Mouse (Mus musculus): ENCODE data around the gene Mab21l3. TPM values are rescaled to one million over a fixed set of nuclear protein-coding genes. Genes with fewer than 3 reads are reported as not detected.

Gene Mab21l3
- polyA plus RNA-seq, 1 experiment from 2014 or later: 0.09 TPM

GRCm38 (mm10) chr3:101797830-101798709, 50.7 kb downstream of the Mab21l3 start:
- WGBS: 43% methylated on average over 15 of the region's 15 CpGs
- H3K9ac ChIP-seq (replicated peaks): no peak overlapping the region

GRCm38 (mm10) chr3:101796212-101796611, 52.5 kb downstream of the Mab21l3 start:
- H3K4me1 ChIP-seq: peaks cover 30% of the 10 kb centered on the region
- H3K27me3 ChIP-seq (replicated peaks): no peaks in the 10 kb centered on the region
- no peak overlapping the region for H3K9ac ChIP-seq (replicated peaks)
- no peak overlapping the region for H3K4me3 ChIP-seq (replicated peaks)
- 0 out of 2 replicates have a peak, but pooled peaks have one; percentile 22 for ATAC-seq (ENCODE audit: low FRiP score)
- no peaks in the 10 kb centered on the region for H3K36me3 ChIP-seq
- 31% methylated on average over 7 of the region's 7 CpGs for WGBS
- H3K27ac ChIP-seq (replicated peaks): no peak overlapping the region
- no peak overlapping the region for H3K4me2 ChIP-seq
- H3K9me3 ChIP-seq (replicated peaks): no peaks in the 10 kb centered on the region

More at GRCm38 (mm10) chr3:101797830-101798709, 50.7 kb downstream of the Mab21l3 start:
- Histone ChIP-seq H3K36me3 (no peaks in the 10 kb centered on the region), H3K4me1 (peaks cover 30% of the 10 kb centered on the region), H3K27ac (replicated peaks) (peak overlapping the region; percentile 45; the same call in 1 of the 2 replicates), H3K27me3 (replicated peaks) (no peaks in the 10 kb centered on the region), H3K4me3 (replicated peaks) (no peak overlapping the region), H3K9me3 (replicated peaks) (no peaks in the 10 kb centered on the region), H3K4me2 (no peak overlapping the region)
- no peak for ATAC-seq (ENCODE audit: low FRiP score)

GRCm38 (mm10) chr3:101795387-101796039, 53.2 kb downstream of the Mab21l3 start:
- H3K9me3 ChIP-seq (replicated peaks): no peaks in the 10 kb centered on the region
- no peak for ATAC-seq (ENCODE audit: low FRiP score)

GRCm38 (mm10) chr3:101794666-101795065, 54.1 kb downstream of the Mab21l3 start:
- ATAC-seq (ENCODE audit: low FRiP score): no peak
- Histone ChIP-seq H3K36me3 (no peaks in the 10 kb centered on the region), H3K4me3 (replicated peaks) (no peak overlapping the region), H3K4me2 (no peak overlapping the region), H3K4me1 (peaks cover 30% of the 10 kb centered on the region), H3K27me3 (replicated peaks) (no peaks in the 10 kb centered on the region), H3K27ac (replicated peaks) (no peak overlapping the region), H3K9ac (replicated peaks) (no peak overlapping the region), H3K9me3 (replicated peaks) (no peaks in the 10 kb centered on the region)
- WGBS: 53% methylated on average over 9 of the region's 9 CpGs

More at GRCm38 (mm10) chr3:101795387-101796039, 53.2 kb downstream of the Mab21l3 start:
- Histone ChIP-seq H3K9ac (replicated peaks) (no peak overlapping the region), H3K27ac (replicated peaks) (no peak overlapping the region), H3K36me3 (no peaks in the 10 kb centered on the region), H3K4me2 (no peak overlapping the region), H3K27me3 (replicated peaks) (no peaks in the 10 kb centered on the region), H3K4me1 (peaks cover 30% of the 10 kb centered on the region), H3K4me3 (replicated peaks) (no peak overlapping the region)
- 70% methylated on average over 15 of the region's 15 CpGs for WGBS

GRCm38 (mm10) chr3:101794026-101794425, 54.7 kb downstream of the Mab21l3 start:
- Histone ChIP-seq H3K27ac (replicated peaks) (no peak overlapping the region), H3K4me3 (replicated peaks) (no peak overlapping the region), H3K9me3 (replicated peaks) (no peaks in the 10 kb centered on the region), H3K36me3 (no peaks in the 10 kb centered on the region), H3K4me1 (peaks cover 30% of the 10 kb centered on the region), H3K27me3 (replicated peaks) (no peaks in the 10 kb centered on the region), H3K9ac (replicated peaks) (no peak overlapping the region), H3K4me2 (no peak overlapping the region)
- no peak for ATAC-seq (ENCODE audit: low FRiP score)
- WGBS: 70% methylated on average over 5 of the region's 5 CpGs

GRCm38 (mm10) chr3:101792191-101792590, 56.6 kb downstream of the Mab21l3 start:
- H3K9me3 ChIP-seq (replicated peaks): no peaks in the 10 kb centered on the region
- no peaks in the 10 kb centered on the region for H3K36me3 ChIP-seq
- WGBS: 79% methylated on average over 4 of the region's 4 CpGs
- H3K27me3 ChIP-seq (replicated peaks): no peaks in the 10 kb centered on the region
- H3K9ac ChIP-seq (replicated peaks): no peak overlapping the region
- no peak overlapping the region for H3K4me3 ChIP-seq (replicated peaks)
- ATAC-seq (ENCODE audit: low FRiP score): no peak
- H3K4me2 ChIP-seq: no peak overlapping the region
- no peak overlapping the region for H3K27ac ChIP-seq (replicated peaks)
- H3K4me1 ChIP-seq: peaks cover 22% of the 10 kb centered on the region

GRCm38 (mm10) chr3:101784768-101785424, 63.9 kb downstream of the Mab21l3 start:
- H3K36me3 ChIP-seq: no peaks in the 10 kb centered on the region
- 39% methylated on average over 10 of the region's 10 CpGs for WGBS
- no peaks in the 10 kb centered on the region for H3K9me3 ChIP-seq (replicated peaks)
- H3K9ac ChIP-seq (replicated peaks): no peak overlapping the region
- H3K4me1 ChIP-seq: peaks cover 19% of the 10 kb centered on the region
- H3K27ac ChIP-seq (replicated peaks): no peak overlapping the region
- no peak overlapping the region for H3K4me3 ChIP-seq (replicated peaks)
- ATAC-seq (ENCODE audit: low FRiP score): no peak
- H3K4me2 ChIP-seq: no peak overlapping the region
- H3K27me3 ChIP-seq (replicated peaks): no peaks in the 10 kb centered on the region

GRCm38 (mm10) chr3:101783793-101784192, 65.0 kb downstream of the Mab21l3 start:
- WGBS: 40% methylated on average over 2 of the region's 2 CpGs
- Histone ChIP-seq H3K36me3 (no peaks in the 10 kb centered on the region), H3K27me3 (replicated peaks) (no peaks in the 10 kb centered on the region), H3K4me1 (peaks cover 19% of the 10 kb centered on the region), H3K4me2 (no peak overlapping the region), H3K9me3 (replicated peaks) (no peaks in the 10 kb centered on the region), H3K9ac (replicated peaks) (no peak overlapping the region), H3K4me3 (replicated peaks) (no peak overlapping the region), H3K27ac (replicated peaks) (no peak overlapping the region)
- ATAC-seq (ENCODE audit: low FRiP score): no peak; the same call in 1 of the 2 replicates

- no peak overlapping the region for H3K9ac ChIP-seq (replicated peaks)
- WGBS: 27% methylated on average over 6 of the region's 6 CpGs
- H3K4me3 ChIP-seq (replicated peaks): no peak overlapping the region
- no peaks in the 10 kb centered on the region for H3K27me3 ChIP-seq (replicated peaks)
- peaks cover 19% of the 10 kb centered on the region for H3K4me1 ChIP-seq
- H3K9me3 ChIP-seq (replicated peaks): no peaks in the 10 kb centered on the region
- H3K36me3 ChIP-seq: no peaks in the 10 kb centered on the region
- no peak overlapping the region for H3K4me2 ChIP-seq
- H3K27ac ChIP-seq (replicated peaks): peak overlapping the region; percentile 56
- ATAC-seq (ENCODE audit: low FRiP score): peak; percentile 54; the same call in 1 of the 2 replicates
These were observed 67.8 kb downstream of the Mab21l3 start for GRCm38 (mm10) chr3:101780874-101781483.

GRCm38 (mm10) chr3:101778896-101779665, 69.7 kb downstream of the Mab21l3 start:
- Histone ChIP-seq H3K27me3 (replicated peaks) (no peaks in the 10 kb centered on the region), H3K4me3 (replicated peaks) (no peak overlapping the region), H3K4me2 (no peak overlapping the region), H3K4me1 (peaks cover 19% of the 10 kb centered on the region), H3K27ac (replicated peaks) (no peak overlapping the region), H3K9me3 (replicated peaks) (no peaks in the 10 kb centered on the region), H3K9ac (replicated peaks) (no peak overlapping the region), H3K36me3 (no peaks in the 10 kb centered on the region)
- 0 out of 2 replicates have a peak, but pooled peaks have one; percentile 15 for ATAC-seq (ENCODE audit: low FRiP score)
- 50% methylated on average over 16 of the region's 16 CpGs for WGBS

Data from neural tube, embryonic 15.5 days (tissue).